Mouse (Mus musculus) ES-Bruce4 (cell line): ENCODE data around the gene Hoxa1.

Source experiments
- CTCF ChIP-seq: IDR thresholded peaks from one replicate; pipeline ENCODE4 v1.8.1; 2011; ENCODE audit warnings: low read depth, low read length
- EP300 ChIP-seq: IDR thresholded peaks from 2 replicates; pipeline ENCODE4 v1.6.1; 2011; ENCODE audit warnings: low read depth, low read length; ENCODE audit not compliant: insufficient read depth
- POLR2A ChIP-seq: IDR thresholded peaks from one replicate; pipeline ENCODE4 v1.8.1; 2011; ENCODE audit warnings: low read length; ENCODE audit not compliant: insufficient read depth

DNA sequence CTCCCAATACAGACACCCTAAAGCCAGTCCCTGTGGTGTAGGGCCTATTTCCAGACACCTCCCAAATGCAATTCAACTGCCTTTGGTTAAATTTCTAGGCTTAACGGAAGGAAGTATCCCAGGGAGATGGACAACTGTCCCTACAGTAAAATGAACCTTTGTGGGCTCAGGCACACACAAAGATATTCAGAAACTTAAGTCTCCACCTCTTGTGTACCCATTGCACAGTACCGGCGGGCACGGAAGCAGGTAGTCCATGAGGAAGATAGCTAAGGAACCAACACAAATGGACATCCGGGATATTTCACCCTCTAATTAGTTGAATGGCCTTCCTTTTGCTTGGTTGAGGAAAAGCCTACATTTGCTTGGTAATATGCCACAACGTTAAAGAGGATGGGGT lies 18.3 kb upstream of the Hoxa1 start:
- TF ChIP-seq CTCF (no peak), POLR2A (no peak), EP300 (no peak)
